Mouse (Mus musculus) left cerebral cortex, adult 11 months (tissue): ENCODE results near the gene Gm14391.
"Not testable (repeated sequence)": the region's sequence is repeated elsewhere in the genome, so short reads cannot be mapped to it uniquely, and the experiment has no call there.

ENCODE experiments used
- DNase-seq: peaks from one replicate; pipeline ENCODE4 v3.0.0; 2022; ENCODE audit warnings: low spot score

Gene Gm14391

DNA sequence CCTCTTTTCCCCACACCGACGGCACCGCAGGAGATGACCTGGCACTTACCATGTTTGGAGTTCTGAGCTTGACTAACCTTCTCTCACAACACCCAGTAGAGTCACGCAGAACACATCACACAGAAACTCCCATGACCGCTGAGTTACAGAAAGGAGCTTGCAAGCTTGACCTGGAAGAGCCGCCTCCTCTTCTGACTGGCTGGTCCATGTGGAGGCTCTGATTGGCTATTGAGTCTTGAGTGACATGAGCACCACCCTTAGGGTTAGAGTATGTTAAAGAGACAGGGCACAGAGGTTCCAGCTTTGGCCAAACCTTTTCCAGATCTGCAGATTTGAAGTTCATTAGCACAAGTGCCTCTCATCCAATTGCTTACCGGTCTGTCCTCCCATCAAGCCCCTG lies at the start of gene Gm14391:
Gm14391 (minus strand) TSS at position 186 of the 400 bp plus-strand sequence.
- not testable (repeated sequence) for DNase-seq

DNA sequence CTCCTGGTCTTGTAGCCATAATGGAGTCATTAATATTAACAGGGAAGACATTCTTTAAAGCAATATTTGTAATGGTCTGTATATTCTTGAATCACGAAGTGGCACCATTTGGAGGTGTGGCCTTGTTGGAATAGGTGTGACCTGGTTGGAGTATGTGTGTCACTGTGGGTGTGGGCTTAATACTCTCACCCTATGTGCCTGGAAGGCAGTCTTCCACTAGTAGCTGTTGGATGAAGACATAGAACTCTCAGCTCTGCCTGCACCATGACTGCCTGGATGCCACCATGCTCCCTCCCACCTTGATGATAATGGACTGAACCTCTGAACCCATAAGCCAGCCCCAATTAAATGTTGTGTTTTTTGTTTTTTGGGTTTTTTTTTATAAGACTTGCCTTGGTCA lies 27.7 kb downstream of the Gm14391 start:
- not testable (repeated sequence) for DNase-seq

DNA sequence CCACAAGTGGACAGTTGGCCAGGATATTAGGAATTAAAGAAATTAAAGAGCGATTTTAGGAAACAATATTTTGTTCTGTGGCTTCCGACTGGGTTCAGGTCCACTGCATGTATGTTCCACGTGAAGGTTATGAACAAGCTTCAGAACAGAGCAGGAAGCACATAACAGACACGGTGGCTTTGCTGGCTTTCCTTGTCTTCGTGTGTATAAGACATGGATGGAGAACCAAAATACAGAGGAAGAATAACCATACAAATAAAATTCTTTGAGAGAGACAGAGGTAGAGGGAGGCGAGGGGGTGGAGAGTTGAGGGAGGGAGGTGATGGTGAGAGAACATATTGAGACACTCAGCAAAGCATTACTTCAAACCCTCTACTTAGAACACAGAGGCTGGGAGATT lies 30.4 kb downstream of the Gm14391 start:
- no peak for DNase-seq

DNA sequence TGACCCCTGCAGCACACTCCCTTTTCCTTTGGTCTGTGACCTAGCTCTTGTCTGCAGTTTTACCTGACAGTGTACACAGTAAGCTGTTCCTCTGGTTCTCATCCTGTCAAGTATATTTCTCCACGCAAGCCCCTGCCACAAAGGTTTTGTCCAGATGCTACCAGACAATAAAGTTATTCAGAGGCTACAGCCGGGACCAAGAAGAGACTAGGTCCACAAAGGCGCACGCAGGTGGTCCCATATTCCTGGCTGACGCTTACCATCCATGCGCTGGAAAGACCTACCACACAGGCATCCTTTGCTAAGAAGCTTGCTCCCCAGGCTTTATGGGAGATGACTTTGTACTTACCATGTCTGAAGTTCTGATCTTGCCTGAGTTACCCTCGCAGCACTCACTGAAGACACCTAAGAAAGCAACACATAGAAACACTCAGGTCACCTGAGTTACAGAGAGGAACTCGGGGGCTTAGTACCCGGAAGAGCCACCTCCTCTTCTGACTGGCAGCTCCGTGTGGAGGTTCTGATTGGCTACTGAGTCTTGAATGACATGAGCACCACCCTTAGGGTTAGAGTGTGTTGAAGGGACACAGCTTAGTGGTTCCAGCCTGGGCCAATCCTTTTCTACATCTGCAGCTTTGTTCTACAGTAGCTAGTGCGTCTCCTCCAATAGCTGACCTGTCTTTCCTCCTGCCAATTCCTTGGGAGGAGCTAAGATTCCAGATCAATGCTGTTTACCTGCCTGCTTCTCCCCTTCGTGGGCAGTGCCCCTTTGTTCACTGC lies 31.1 kb downstream of the Gm14391 start, which contains the start of gene Gm14443:
Gm14443 (minus strand) TSS at position 471 of the 780 bp plus-strand sequence.
- DNase-seq: not testable (repeated sequence)

DNA sequence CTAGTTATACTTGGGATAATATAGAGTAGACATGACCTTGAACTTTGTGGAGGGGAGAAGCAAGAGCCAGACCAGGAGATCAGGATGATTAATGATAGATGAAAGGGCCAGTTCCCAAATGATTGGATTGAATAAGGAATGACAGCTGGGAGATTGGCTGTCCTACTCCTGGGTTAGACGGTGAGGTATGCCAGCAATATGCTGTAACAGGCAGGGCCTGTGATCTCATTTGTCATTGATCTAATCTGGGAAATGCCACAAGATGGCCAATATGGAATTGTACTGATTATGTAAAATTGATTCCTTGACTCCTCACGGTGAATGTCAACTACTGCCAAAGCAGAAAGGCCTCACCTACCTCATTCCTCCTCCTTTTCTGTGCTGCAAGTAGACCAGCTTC lies 32.7 kb downstream of the Gm14391 start:
- not testable (repeated sequence) for DNase-seq

DNA sequence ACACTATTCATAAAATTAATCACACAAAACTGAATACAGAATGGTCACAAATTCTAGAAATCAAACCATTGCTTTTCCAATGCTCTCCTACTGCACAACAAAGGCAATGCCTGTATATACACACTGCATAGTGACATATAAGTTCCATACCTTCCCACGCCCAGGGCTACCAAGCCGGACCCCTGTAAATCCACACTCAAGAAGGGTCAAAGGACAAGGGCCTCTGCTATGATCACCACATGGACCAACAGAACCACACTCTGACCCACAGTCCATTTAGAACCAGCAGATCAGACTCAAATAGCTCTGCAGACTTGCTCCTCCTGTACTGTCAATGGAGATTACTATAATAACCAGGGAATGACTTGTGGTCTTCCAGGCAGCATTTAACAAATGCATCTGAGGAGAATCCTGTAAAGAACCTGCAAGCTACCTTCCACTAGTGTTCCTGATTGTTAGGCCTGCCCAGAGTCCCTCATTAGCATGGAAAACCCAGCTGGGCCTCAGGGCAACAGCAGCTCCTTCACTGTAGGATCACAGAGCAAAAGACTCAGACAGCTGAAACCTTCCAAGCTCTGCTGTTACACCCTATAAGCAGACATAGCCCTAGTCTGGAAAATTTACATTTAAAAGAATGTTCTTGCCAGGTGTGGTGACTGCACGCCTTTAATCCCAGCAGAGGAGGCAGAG lies 33.7 kb downstream of the Gm14391 start:
- not testable (repeated sequence) for DNase-seq

DNA sequence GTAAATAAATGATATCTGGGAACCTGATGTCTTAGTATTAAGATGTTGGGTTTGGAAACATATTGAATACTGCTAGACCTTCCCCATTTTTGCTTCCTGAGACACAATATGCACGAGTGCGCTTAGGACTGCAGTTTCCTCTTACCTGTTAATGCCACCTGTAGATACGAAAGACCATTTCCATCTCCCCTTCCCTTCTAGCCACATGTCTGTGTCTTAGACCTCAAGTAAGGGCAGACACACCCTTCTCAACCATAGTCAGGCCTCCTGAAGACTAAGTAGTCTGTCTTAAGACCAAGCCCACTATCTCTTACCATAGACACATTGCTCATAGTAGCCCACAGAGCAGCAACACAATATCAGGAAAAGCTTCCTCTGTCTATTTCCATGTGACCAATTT lies 34.6 kb downstream of the Gm14391 start:
- no peak for DNase-seq

DNA sequence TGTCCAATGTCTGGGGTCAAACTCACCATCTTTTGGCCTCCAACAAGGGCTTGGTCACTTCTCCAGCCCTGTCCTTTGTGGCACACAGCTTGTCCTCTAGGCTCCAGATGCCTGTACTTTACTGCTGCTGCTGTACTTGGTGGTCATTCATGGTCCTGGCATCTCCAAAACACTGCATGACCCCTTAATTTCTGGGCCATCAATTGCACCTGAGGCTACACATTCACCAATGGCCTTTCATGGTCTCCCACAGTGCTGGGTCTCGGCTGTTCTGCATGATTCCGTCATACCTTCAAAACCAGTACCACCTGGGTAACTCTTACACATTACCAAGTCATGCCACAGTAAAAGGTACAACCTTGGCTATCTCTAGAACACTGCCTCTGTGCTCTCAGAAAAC lies 39.8 kb downstream of the Gm14391 start:
- DNase-seq: not testable (repeated sequence)

DNA sequence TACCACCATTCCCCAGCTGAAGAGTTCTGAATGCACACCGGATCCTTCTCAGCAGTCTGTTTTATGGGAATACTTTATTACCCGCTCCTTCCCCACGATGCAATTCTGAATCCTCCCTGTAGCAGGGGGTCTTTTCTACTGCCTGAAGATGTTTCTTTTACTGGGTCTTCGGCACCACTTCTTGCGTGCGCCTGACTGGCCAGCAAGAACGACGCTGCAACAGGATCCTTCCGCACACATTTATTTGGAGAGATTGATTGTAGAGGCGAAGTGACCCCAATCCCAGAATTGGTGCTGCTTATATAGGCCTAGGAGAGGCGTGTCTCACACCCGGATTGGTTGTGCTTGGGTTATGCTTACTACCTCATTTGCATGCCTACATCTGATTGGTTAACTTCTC lies 41.6 kb downstream of the Gm14391 start:
- not testable (repeated sequence) for DNase-seq

DNA sequence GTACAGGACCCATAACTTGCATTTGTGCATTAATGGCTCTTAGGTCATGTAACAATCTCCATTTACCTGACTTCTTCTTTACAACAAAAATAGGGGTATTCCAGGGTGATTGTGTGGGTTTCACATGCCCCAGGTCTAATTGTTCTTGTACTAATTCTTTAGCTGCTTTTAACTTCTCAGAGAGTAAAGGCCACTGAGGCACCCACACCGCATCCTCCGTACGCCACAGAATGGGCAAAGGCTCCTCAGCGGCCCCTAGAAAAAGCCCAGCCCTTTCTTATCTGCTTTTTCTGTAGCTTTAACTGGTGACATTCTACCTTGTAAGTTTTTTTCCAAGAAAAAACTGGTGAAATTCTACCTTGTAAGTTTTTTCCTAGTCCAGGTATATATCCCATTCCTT lies 45.3 kb downstream of the Gm14391 start:
- DNase-seq: not testable (repeated sequence)

DNA sequence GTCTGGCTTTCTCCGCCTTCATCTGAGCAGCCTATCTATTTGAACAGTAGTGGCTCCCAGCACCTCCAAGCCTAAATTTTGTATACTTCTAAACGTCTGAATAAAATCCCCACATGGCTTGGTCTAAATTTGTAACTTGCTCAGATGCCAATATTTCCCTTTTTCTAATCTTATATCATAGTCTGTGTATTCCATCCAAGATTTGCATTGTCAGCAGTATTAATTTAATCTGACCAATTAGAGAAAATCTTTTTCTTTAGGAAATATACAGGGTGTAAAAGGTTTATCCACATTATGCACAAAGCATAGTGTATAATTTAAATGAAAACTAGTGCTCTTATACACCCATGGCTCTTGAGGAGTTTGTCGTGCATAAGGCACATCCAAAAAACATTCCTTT lies 48.1 kb downstream of the Gm14391 start:
- no peak for DNase-seq

DNA sequence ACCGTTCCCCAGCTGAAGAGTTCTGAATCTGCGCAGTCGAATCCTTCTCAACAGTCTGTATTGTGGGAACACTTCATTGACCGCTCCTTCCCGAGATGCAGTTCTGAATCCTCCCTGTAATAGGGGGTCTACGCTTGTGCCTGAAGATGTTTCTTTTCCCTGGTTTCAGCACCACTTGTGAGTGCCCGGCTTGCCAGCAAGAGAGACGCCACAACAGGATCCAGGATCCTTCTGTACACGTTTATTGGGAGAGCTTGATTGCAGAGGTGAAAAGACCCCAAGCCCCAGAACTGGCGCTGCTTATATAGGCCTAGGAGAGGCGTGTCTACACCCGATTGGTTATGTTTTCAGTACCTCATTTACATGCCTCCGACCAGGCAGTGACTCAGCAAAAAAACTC lies 50.0 kb downstream of the Gm14391 start:
- DNase-seq: no peak

DNA sequence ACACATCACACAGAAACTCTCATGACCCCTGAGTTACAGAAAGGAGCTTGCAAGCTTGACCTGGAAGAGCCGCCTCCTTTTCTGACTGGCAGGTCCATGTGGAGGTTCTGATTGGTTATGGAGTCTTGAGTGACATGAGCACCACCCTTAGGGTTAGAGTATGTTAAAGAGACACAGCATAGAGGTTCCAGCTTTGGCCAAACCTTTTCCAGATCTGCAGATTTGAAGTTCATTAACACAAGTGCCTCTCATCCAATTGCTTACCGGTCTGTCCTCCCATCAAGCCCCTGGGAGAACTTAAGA lies 64.8 kb downstream of the Gm14391 start, which contains the start of gene Gm14399:
Gm14399 (minus strand) TSS at position 20 of the 303 bp plus-strand sequence.
- DNase-seq: peak; percentile 21

DNA sequence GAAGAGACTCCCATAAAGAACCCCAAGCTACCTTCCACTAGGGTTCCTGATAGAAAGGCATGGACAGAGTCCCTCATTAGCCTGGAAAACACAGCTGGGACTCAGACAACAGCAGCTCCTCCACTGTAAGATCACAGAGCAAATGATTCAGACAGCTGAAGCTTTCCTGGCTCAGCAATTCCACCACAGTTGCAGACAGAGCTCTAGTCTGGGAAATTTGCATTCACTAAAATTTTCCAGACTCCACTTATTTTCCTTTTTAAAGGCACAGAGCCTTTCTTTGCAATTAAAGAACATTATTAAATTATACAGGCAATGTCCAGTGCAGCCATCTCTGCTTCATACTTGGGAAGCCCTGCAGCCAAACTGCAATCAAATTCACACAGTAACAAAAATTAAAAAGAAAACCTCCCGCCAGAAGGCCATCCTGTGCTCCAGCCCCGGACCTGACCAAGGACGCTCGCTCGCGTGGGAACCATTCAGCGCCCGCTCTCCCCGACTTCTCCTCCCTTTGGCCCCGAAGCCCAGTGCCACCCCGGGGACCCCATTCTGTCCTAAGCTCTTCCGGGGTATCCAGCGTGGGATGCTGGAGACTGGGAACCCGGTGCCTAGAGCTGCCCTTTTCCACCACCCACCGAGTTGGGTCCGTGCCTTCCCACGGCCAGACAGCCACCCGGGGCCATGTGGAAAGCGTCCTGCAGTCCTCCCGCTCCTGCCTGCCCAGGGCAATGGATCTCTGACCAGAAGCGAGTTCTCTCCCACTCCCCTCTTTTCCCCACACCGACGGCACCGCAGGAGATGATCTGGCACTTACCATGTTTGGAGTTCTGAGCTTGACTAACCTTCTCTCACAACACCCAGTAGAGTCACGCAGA lies 65.4 kb downstream of the Gm14391 start:
- DNase-seq: not testable (repeated sequence)
